Comparison of ENCODE assay signal across 9 mouse cellular contexts in genomic region chr17:56275842-56276480, GRCm38 (mm10). TPM values are rescaled to one million over a fixed set of nuclear protein-coding genes. Genes with fewer than 3 reads are reported as not detected.
DNase-seq lines count a peak whose midpoint lies in the region; ATAC-seq lines count a peak whose summit lies in the region.
"Had no signal": no experiment of that assay in that cellular context is flagged by ENCODE, and none has a peak within 500 bp of the region (broad histone marks: within the 10 kb centered on the region; RNA-seq: fewer than 3 reads in every experiment).

No protein-coding gene starts in this region.

- H3K9ac ChIP-seq in kidney, embryonic 14.5 days (ENCODE audit: low read depth, low read length): peak overlapping the region; percentile 65
- peak overlapping the region; percentile 43; the same call in 1 of the 2 replicates for H3K9ac ChIP-seq in midbrain, embryonic 14.5 days (replicated peaks; ENCODE audit: low read length)

- WGBS in kidney, embryonic 14.5 days: 18% methylated on average over 5 of the region's 5 CpGs
- 34% methylated on average over 5 of the region's 5 CpGs for WGBS in midbrain, embryonic 14.5 days

- peaks cover 22% of the 10 kb centered on the region for H3K36me3 ChIP-seq in kidney, embryonic 14.5 days (ENCODE audit: control insufficient read depth, insufficient read depth, low read length)
- no peaks in the 10 kb centered on the region for H3K36me3 ChIP-seq in midbrain, embryonic 14.5 days (ENCODE audit: control insufficient read depth, insufficient read depth, low read length)

- peak; percentile 52 for DNase-seq in cerebellum, adult 9-10 months
- DNase-seq in cerebellum, adult 8-10 months: no peak
- peak; percentile 34 for DNase-seq in Muller cell, postnatal 12 days (ENCODE audit: inconsistent ontology term)
- DNase-seq in heart, adult 8-10 months (ENCODE audit: low spot score): peak; percentile 48
- no peak for DNase-seq in midbrain, embryonic 14.5 days
- DNase-seq in ovary, postnatal 10 days (ENCODE audit: low spot score): no peak
- DNase-seq in layer of hippocampus, postnatal 36 days: no peak

- no peaks in the 10 kb centered on the region; the same call in 1 of the 2 replicates for H3K4me1 ChIP-seq in kidney, embryonic 14.5 days (ENCODE audit: control insufficient read depth, insufficient read depth, low read length)
- 0 out of 2 replicates have a peak, but pooled peaks cover 5% of the 10 kb centered on the region for H3K4me1 ChIP-seq in midbrain, embryonic 14.5 days (ENCODE audit: control insufficient read depth, insufficient read depth, low read length)

- ATAC-seq in kidney, embryonic 14.5 days (ENCODE audit: low FRiP score, low TSS enrichment): peak; percentile 0; the same call in 1 of the 2 replicates
- ATAC-seq in midbrain, embryonic 14.5 days (ENCODE audit: low FRiP score, low TSS enrichment): no peak

- H3K4me3 ChIP-seq in kidney, embryonic 14.5 days (ENCODE audit: low read length): peak overlapping the region; percentile 58
- peak overlapping the region; percentile 32 for H3K4me3 ChIP-seq in midbrain, embryonic 14.5 days (replicated peaks; ENCODE audit: low read depth, low read length)

- peak overlapping the region; percentile 85 for H3K27ac ChIP-seq in kidney, embryonic 14.5 days (ENCODE audit: low read depth, low read length)
- no peak overlapping the region for H3K27ac ChIP-seq in midbrain, embryonic 14.5 days (replicated peaks; ENCODE audit: low read depth, low read length)

- H3K9me3 ChIP-seq in kidney, embryonic 14.5 days (ENCODE audit: control insufficient read depth, low read length): no peaks in the 10 kb centered on the region
- H3K9me3 ChIP-seq in midbrain, embryonic 14.5 days (ENCODE audit: control insufficient read depth, low read length): no peaks in the 10 kb centered on the region

- H3K27me3 ChIP-seq in kidney, embryonic 14.5 days (ENCODE audit: control insufficient read depth, insufficient read depth, low read length): no peaks in the 10 kb centered on the region
- H3K27me3 ChIP-seq in midbrain, embryonic 14.5 days (ENCODE audit: control insufficient read depth, insufficient read depth, low read length): no peaks in the 10 kb centered on the region

- H3K4me2 ChIP-seq in kidney, embryonic 14.5 days (replicated peaks; ENCODE audit: low read depth, low read length): peak overlapping the region; percentile 65
- peak overlapping the region; percentile 63 for H3K4me2 ChIP-seq in midbrain, embryonic 14.5 days (ENCODE audit: low read length)

RNA-seq across cellular contexts. Expression of gene Ticam1, which starts 0.6 kb away (rescaled TPM):
- total RNA-seq in heart, adult 8-10 months (2022): 1 to 10 TPM; 6.9 to 9.5 (median 8.1) TPM
- 4.1 and 7.2 TPM in 2 replicates for polyA plus RNA-seq in kidney, embryonic 14.5 days (2014; fragmentation: Nextera tagmentation; extraction: Ambion mirVana)
- polyA plus RNA-seq in midbrain, embryonic 14.5 days (2014; fragmentation: Nextera tagmentation; extraction: Ambion mirVana): 0.78 and 1.6 TPM in 2 replicates
- total RNA-seq in layer of hippocampus, postnatal 36 days (2021): 1 to 10 TPM; 6.1 to 6.7 TPM

RNA-seq across cellular contexts. Expression of gene Plin3, which starts 16.7 kb away (rescaled TPM):
- total RNA-seq in heart, adult 8-10 months (2022): 100 to 1,000 TPM; 172 to 233 (median 219) TPM
- polyA plus RNA-seq in kidney, embryonic 14.5 days (2014; fragmentation: Nextera tagmentation; extraction: Ambion mirVana): 65.2 and 68.7 TPM in 2 replicates
- polyA plus RNA-seq in midbrain, embryonic 14.5 days (2014; fragmentation: Nextera tagmentation; extraction: Ambion mirVana): 6.4 and 11.6 TPM in 2 replicates
- total RNA-seq in layer of hippocampus, postnatal 36 days (2021): 10 to 100 TPM; 10.9 to 15.0 TPM

RNA-seq across cellular contexts. Expression of gene Fem1a, which starts 19.4 kb away (rescaled TPM):
- total RNA-seq in heart, adult 8-10 months (2022): 100 to 1,000 TPM; 113 to 131 (median 128) TPM
- polyA plus RNA-seq in kidney, embryonic 14.5 days (2014; fragmentation: Nextera tagmentation; extraction: Ambion mirVana): 10.5 and 14.3 TPM in 2 replicates
- 16.9 and 21.4 TPM in 2 replicates for polyA plus RNA-seq in midbrain, embryonic 14.5 days (2014; fragmentation: Nextera tagmentation; extraction: Ambion mirVana)
- 10 to 100 TPM; 34.3 to 35.7 TPM for total RNA-seq in layer of hippocampus, postnatal 36 days (2021)

RNA-seq across cellular contexts. Expression of gene Arrdc5, which starts 24.1 kb away (rescaled TPM):
- total RNA-seq in heart, adult 8-10 months (2022): under 1 TPM in 1 of 4 experiments, not detected in 3; 0.41 TPM
- polyA plus RNA-seq in kidney, embryonic 14.5 days (2014; fragmentation: Nextera tagmentation; extraction: Ambion mirVana): not detected in 2 replicates
- polyA plus RNA-seq in midbrain, embryonic 14.5 days (2014; fragmentation: Nextera tagmentation; extraction: Ambion mirVana): not detected in 2 replicates
- total RNA-seq in layer of hippocampus, postnatal 36 days (2021): not detected
- polyA plus RNA-seq: large intestine, adult 2 months had no signal

RNA-seq across cellular contexts. Expression of gene Uhrf1, which starts 27.2 kb away (rescaled TPM):
- total RNA-seq in heart, adult 8-10 months (2022): 1 to 10 TPM; 1.5 to 2.6 (median 2.2) TPM
- polyA plus RNA-seq in kidney, embryonic 14.5 days (2014; fragmentation: Nextera tagmentation; extraction: Ambion mirVana): 104 and 143 TPM in 2 replicates
- 11.3 and 21.5 TPM in 2 replicates for polyA plus RNA-seq in midbrain, embryonic 14.5 days (2014; fragmentation: Nextera tagmentation; extraction: Ambion mirVana)
- total RNA-seq in layer of hippocampus, postnatal 36 days (2021): 1 to 10 TPM; 1.2 to 1.3 TPM

Comparison
In these comparisons a context has a peak if more than half of its experiments do, and no peak if none do; other contexts are left out.
1. DNase-seq: peak in cerebellum, adult 9-10 months (single experiment), Muller cell, postnatal 12 days (single experiment) and heart, adult 8-10 months (single experiment); none in cerebellum, adult 8-10 months (single experiment), midbrain, embryonic 14.5 days (single experiment), ovary, postnatal 10 days (single experiment) and layer of hippocampus, postnatal 36 days (0 of 2).
2. RNA of gene Plin3, which starts 16.7 kb away (total RNA-seq): 172 to 233 TPM in heart, adult 8-10 months; 10.9 to 15.0 TPM in layer of hippocampus, postnatal 36 days; every median in the first group is over 10 times any median in the second.